Mouse (Mus musculus) kidney, adult 2 months (tissue): ENCODE data around the gene Xpr1. TPM values are rescaled to one million over a fixed set of nuclear protein-coding genes. Genes with fewer than 3 reads are reported as not detected.
A peak's percentile ranks its signal among the peaks of the same experiment; 100 is the strongest.

Experiments
- DNase-seq: peaks from one replicate; pipeline ENCODE4 v3.0.0; 2021
- H3K27ac ChIP-seq: fragments of 200-500 bp; 2 replicates; pipeline ENCODE4 v1.5.1; 2012; ENCODE audit warnings: low read depth, low read length, control low read depth, inconsistent platforms; ENCODE audit not compliant: insufficient read depth
- H3K27me3 ChIP-seq: fragments of 200-500 bp; replicated peaks from 2 replicates; pipeline ENCODE4 v1.6.1; 2012; ENCODE audit warnings: mild to moderate bottlenecking, moderate library complexity, low read length, inconsistent platforms; ENCODE audit not compliant: control insufficient read depth, insufficient read depth
- H3K36me3 ChIP-seq: fragments of 200-500 bp; 2 replicates; pipeline ENCODE4 v1.6.1; 2012; ENCODE audit warnings: mild to moderate bottlenecking, moderate library complexity, low read length, inconsistent platforms; ENCODE audit not compliant: control insufficient read depth, insufficient read depth
- H3K4me1 ChIP-seq: fragments of 200-500 bp; 2 replicates; pipeline ENCODE4 v1.6.1; 2011; ENCODE audit warnings: low read length; ENCODE audit not compliant: control insufficient read depth, insufficient read depth
- H3K4me3 ChIP-seq: fragments of 200-500 bp; 2 replicates; pipeline ENCODE4 v1.5.1; 2011; ENCODE audit warnings: mild to moderate bottlenecking, low read depth, low read length, control low read depth; ENCODE audit not compliant: insufficient read depth
- CTCF ChIP-seq: fragments of 200-500 bp; conservative IDR thresholded peaks from 2 replicates; pipeline ENCODE4 v1.5.1; 2011; ENCODE audit warnings: low read depth, mild to moderate bottlenecking, control low read depth, low read length, moderate library complexity, mixed read lengths; ENCODE audit not compliant: insufficient read depth, insufficient read length
- POLR2A ChIP-seq: fragments of 200-500 bp; IDR thresholded peaks from one replicate; pipeline ENCODE4 v1.6.1; 2011; ENCODE audit warnings: low read depth, low read length, control low read depth
- WGBS: fragments of 180-500 bp; shearing (Covaris S2); methylation state at CpG from one replicate; pipeline ENCODE4 v1.1.7; 2018; 5-methylcytosine and 5-hydroxymethylcytosine counted together
- polyA plus RNA-seq: library from polyadenylated mRNA; depleted of rRNA; stranded (reverse); fragments of >200 nt; gene quantifications from 2 replicates; pipeline ENCODE4 v1.2.3, GENCODE M21; 2012

The Xpr1 gene
- polyA plus RNA-seq, 1 experiment, result 21.8 TPM

DNA sequence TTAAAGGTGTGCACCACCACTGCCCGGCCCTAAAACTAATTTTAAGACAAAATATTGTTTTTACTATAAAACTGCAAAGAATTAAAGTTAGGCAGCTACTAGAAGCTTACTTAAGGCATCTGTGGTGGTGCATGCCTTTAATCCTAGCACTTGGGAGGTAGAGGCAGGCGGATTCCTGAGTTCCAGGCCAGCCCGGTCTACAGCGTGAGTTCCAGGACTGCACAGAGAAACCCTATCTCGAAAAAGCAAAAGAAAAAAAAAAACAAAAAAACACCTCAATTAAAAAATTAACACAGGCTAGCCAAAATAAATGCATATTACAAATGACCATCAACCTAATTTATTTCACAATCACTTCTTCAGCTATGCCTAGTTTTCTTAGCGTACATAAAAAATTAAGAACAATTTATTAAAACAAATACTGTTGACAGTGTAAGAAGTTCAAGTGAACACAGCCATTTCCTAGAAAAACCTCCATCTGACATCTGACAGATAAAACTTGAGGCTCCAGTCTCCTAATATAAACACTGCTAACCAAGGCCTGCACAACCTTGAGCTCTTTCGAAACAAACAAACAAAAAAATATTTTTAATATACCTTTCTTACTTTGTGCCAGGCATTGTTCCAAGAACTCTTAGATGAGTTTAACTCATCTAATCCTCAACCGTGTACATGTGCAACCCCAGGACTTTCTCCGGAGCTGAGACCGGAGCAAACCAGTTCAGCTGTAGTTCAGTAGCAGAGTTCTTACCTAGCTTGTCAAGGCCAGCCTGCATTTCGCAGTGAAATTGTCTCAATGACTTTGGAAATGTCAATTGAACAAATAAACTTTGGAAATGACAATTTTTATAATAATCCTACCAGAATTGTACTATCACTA, 9.3 kb downstream of the Xpr1 start:
- H3K4me1 ChIP-seq, result peaks cover 9% of the 10 kb centered on the region; the same call in 1 of the 2 replicates
- peak; percentile 75 for DNase-seq
- H3K36me3 ChIP-seq, result no peaks in the 10 kb centered on the region; the same call in 1 of the 2 replicates
- H3K27me3 ChIP-seq, result no peaks in the 10 kb centered on the region
- H3K27ac ChIP-seq, result no peak overlapping the region
- TF ChIP-seq CTCF, result no peak
- TF ChIP-seq POLR2A, result no peak
- H3K4me3 ChIP-seq, result no peak overlapping the region
- WGBS, result 61% methylated on average over 11 of the region's 11 CpGs

DNA sequence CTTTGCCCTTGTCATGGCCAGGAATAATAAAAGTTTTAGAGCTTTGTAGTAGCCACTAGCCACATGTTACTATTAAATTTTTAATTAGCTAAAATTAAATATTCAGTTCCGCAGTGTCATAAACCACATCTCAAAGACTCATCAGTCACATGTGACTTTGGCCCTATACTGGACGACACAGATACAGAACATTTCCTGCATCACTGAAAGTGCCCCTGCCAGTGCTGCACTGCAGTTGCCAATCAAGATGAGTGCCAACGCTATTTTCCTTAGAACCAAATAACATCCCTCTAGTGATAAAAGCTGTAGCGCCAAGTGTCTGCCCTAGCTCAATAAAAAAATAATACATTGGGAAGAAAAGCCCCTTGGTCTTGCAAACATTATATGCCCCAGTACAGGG, 17.2 kb downstream of the Xpr1 start:
- no peak overlapping the region for H3K27ac ChIP-seq
- H3K4me1 ChIP-seq, result peaks cover 3% of the 10 kb centered on the region; the same call in 1 of the 2 replicates
- no peak for TF ChIP-seq POLR2A
- no peak for TF ChIP-seq CTCF
- no peaks in the 10 kb centered on the region for H3K27me3 ChIP-seq
- DNase-seq, result no peak
- H3K4me3 ChIP-seq, result no peak overlapping the region
- whole genome bisulfite sequencing, result 78% methylated on average over 4 of the region's 4 CpGs
- no peaks in the 10 kb centered on the region for H3K36me3 ChIP-seq

DNA sequence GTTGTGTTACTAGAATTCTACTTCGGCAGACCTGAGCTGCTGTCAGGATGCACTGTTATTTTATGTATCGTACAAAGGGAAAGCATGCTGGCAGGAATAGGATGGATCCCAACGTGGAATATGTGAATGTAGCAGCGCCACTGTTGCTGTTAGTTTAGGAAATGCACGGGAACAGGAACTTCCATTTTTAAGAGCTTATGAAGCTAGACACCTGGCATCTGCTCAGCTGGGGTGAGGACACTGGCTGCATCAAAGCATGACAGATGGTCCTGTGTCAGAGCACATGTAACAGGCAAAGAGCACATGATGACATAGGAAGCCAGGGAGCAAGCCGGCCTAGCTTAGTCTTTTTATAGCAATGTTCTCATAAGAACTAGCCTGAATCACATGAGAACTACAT, 22.4 kb downstream of the Xpr1 start:
- WGBS, result 71% methylated on average over 6 of the region's 6 CpGs
- Histone ChIP-seq H3K36me3 (no peaks in the 10 kb centered on the region), H3K27me3 (no peaks in the 10 kb centered on the region), H3K4me1 (peaks cover 2% of the 10 kb centered on the region; the same call in 1 of the 2 replicates), H3K27ac (no peak overlapping the region), H3K4me3 (no peak overlapping the region)
- TF ChIP-seq POLR2A (no peak), CTCF (no peak)
- DNase-seq, result no peak

DNA sequence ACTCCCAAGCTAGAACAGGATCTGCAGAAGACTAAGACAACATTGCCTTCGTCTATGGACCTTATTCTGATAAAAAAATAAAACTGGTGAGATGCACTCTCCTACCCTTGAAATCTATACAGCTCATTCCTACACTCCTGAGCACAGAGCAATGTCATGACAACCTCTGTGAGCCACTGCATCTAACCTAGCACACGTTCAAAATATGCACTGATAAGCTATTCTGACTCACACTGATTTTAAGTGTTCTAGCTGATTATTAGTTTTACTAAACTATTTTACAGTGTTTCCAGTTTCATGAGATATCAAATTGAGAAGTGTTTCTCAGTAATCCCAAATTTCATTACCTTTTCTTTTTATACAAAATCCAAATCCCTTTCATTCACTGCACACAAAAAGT, 23.2 kb downstream of the Xpr1 start:
- H3K4me3 ChIP-seq, result no peak overlapping the region
- peaks cover 6% of the 10 kb centered on the region; the same call in 1 of the 2 replicates for H3K4me1 ChIP-seq
- no peaks in the 10 kb centered on the region for H3K27me3 ChIP-seq
- H3K36me3 ChIP-seq, result no peaks in the 10 kb centered on the region
- no peak overlapping the region for H3K27ac ChIP-seq
- no peak for TF ChIP-seq POLR2A
- no peak for TF ChIP-seq CTCF
- 51% methylated on average over 2 of the region's 2 CpGs for WGBS
- no peak for DNase-seq

DNA sequence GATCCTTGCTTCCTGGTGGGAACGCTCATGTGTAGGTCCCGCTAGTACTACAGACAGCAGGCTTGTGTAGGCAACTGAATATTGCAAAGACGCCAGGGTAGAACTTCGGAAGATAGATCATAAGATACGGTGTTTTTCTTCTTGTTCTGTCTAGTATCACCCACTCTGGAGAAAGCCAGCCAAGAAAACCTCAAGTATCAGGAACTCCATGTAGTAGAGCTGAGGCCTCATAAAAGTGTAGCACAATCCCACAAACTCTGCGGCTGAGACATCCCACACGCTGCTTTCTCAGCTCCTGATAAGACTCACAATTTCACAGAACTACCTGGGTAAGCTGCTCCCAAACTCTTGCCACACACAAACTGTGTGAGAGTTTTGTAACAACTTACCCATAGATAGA, 24.4 kb downstream of the Xpr1 start:
- WGBS, result 88% methylated on average over 7 of the region's 7 CpGs
- no peak for DNase-seq

DNA sequence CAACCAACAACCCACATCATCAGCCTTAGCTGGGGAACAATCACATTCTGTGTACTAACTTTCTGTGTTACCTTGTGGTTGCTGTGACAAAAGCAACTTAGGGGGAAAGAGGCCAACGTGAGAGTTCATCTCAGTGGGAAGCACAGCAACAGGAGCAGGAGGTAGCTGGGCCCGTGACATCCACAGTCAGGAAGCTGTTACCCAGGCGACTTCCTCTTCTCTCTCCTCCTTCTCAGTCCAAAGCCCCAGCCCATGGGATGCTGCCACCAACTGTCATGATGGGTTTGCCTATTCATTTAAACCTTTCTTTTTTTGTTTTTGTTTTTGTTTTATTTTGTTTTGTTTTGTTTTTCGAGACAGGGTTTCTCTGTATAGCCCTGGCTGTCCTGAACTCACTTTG, 25.7 kb downstream of the Xpr1 start:
- Histone ChIP-seq H3K27ac (no peak overlapping the region), H3K27me3 (no peaks in the 10 kb centered on the region), H3K4me1 (0 out of 2 replicates have a peak, but pooled peaks cover 6% of the 10 kb centered on the region), H3K36me3 (no peaks in the 10 kb centered on the region), H3K4me3 (no peak overlapping the region)
- WGBS, result 68% methylated on average over 4 of the region's 4 CpGs
- TF ChIP-seq POLR2A, result no peak
- TF ChIP-seq CTCF, result no peak
- no peak for DNase-seq

More for the DNA sequence above, 24.4 kb downstream of the Xpr1 start:
- no peak for TF ChIP-seq POLR2A
- 0 out of 2 replicates have a peak, but pooled peaks cover 6% of the 10 kb centered on the region for H3K4me1 ChIP-seq
- H3K27me3 ChIP-seq, result no peaks in the 10 kb centered on the region
- H3K36me3 ChIP-seq, result no peaks in the 10 kb centered on the region
- no peak overlapping the region for H3K4me3 ChIP-seq
- no peak overlapping the region for H3K27ac ChIP-seq

DNA sequence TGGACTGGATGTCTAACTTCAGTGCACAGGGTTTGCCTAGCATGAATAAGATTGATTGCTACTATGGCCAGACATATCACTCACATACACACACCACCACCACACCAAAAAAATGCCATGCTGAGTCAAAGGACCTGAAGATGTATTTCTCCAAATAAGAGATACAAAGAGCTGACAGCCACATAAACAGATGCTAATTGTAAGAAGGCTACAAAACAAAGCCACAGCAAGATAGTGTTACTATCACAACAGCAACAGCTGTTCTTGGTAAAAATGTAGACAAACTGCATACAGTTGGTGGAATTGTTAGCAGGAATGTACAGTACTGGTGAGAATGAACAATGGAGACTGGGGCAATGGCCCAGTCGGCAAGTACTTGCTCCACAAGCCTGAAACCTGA, 28.8 kb downstream of the Xpr1 start:
- Histone ChIP-seq H3K4me3 (no peak overlapping the region), H3K36me3 (no peaks in the 10 kb centered on the region), H3K4me1 (0 out of 2 replicates have a peak, but pooled peaks cover 6% of the 10 kb centered on the region), H3K27ac (no peak overlapping the region), H3K27me3 (no peaks in the 10 kb centered on the region)
- TF ChIP-seq POLR2A (no peak), CTCF (no peak)
- 22% methylated on average over 1 of the region's 1 CpGs for WGBS
- DNase-seq, result no peak
